Mouse (Mus musculus): ENCODE data around the gene Rnls.

GRCm38 (mm10) chr19:33207991-33208390 lies 184.1 kb downstream of the Rnls start:
- TF ChIP-seq POLR2A (IDR thresholded peaks at IDR 0.05; ENCODE audit: low read depth, low read length), result no peak
- no peak for TF ChIP-seq CTCF (conservative IDR thresholded peaks at IDR 0.05; ENCODE audit: insufficient read depth, insufficient read length, low read depth, low read length)

All from kidney, adult 2 months (tissue).